Mouse (Mus musculus) hindbrain, embryonic 16.5 days (tissue): ENCODE results near the gene Ncln. TPM values are rescaled to one million over a fixed set of nuclear protein-coding genes. Genes with fewer than 3 reads are reported as not detected.
"Not testable (repeated sequence)": the region's sequence is repeated elsewhere in the genome, so short reads cannot be mapped to it uniquely, and the experiment has no call there.

Experiments used
- ATAC-seq: fragments of 200-750 bp; cut with Nextera tagmentation; 2 replicates; pipeline ENCODE4 v1.8.0; 2017; ENCODE audit warnings: moderate TSS enrichment, moderate library complexity
- H3K27ac ChIP-seq: fragments of 300-500 bp; sonication (generic); 2 replicates; pipeline ENCODE4 v1.5.1; 2014; ENCODE audit warnings: low read depth, mild to moderate bottlenecking, control low read depth, low read length, moderate library complexity
- H3K27me3 ChIP-seq: fragments of 300-500 bp; sonication (generic); replicated peaks from 2 replicates; pipeline ENCODE4 v1.6.1; 2014; ENCODE audit warnings: low read length; ENCODE audit not compliant: control insufficient read depth, insufficient read depth
- H3K36me3 ChIP-seq: fragments of 300-500 bp; sonication (generic); 2 replicates; pipeline ENCODE4 v1.6.1; 2014; ENCODE audit warnings: mild to moderate bottlenecking, low read length, moderate library complexity, mixed read lengths; ENCODE audit not compliant: control insufficient read depth, insufficient read depth
- H3K4me1 ChIP-seq: fragments of 300-500 bp; sonication (generic); 2 replicates; pipeline ENCODE4 v1.6.1; 2014; ENCODE audit warnings: low read depth, low read length; ENCODE audit not compliant: control insufficient read depth, insufficient read depth
- H3K4me2 ChIP-seq: fragments of 300-500 bp; sonication (generic); 2 replicates; pipeline ENCODE4 v1.6.1; 2014; ENCODE audit warnings: mild to moderate bottlenecking, low read length, control low read depth, moderate library complexity
- H3K4me3 ChIP-seq: fragments of 300-500 bp; sonication (generic); 2 replicates; pipeline ENCODE4 v1.5.1; 2014; ENCODE audit warnings: mild to moderate bottlenecking, low read length, control low read depth, moderate library complexity
- H3K9ac ChIP-seq: fragments of 300-500 bp; sonication (generic); 2 replicates; pipeline ENCODE4 v1.6.1; 2014; ENCODE audit warnings: low read depth, mild to moderate bottlenecking, control low read depth, low read length, moderate library complexity
- H3K9me3 ChIP-seq: fragments of 300-500 bp; sonication (generic); 2 replicates; pipeline ENCODE4 v1.6.1; 2014; ENCODE audit warnings: mild to moderate bottlenecking, low read length, moderate library complexity; ENCODE audit not compliant: control insufficient read depth
- WGBS: fragments of 180-500 bp; shearing (Covaris S2); extraction: QIAGEN DNeasy Blood & Tissue Kit; methylation state at CpG from one replicate; pipeline ENCODE4 v1.1.7; 2014; 5-methylcytosine and 5-hydroxymethylcytosine counted together
- polyA plus RNA-seq: library from polyadenylated mRNA; unstranded; fragments of >200 nt; fragmentation: Nextera tagmentation; extraction: Ambion mirVana; gene quantifications from 2 replicates; pipeline ENCODE4 v1.2.1, GENCODE M21; 2015

Ncln gene
- polyA plus RNA-seq, 1 experiment from 2014 or later = 68.9 TPM

DNA sequence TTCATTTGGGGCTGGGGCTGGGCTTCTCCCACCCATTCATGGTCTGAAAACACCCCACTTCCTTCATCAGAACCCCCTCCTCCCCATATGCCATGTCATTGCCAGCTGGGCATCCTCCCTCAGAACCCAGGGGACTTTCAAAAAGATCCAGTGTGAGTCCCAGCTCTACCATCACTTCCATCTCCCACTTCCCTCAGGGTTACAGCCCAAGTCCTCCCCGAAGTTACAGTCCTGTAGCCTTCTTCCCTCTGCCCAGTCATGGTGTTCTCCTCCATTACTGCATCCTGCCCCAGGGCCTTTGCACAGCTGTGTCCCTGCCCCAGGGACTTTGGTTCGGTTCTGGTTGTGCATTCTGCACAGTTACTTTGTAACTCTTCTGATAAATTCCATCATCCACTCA, 42.1 kb downstream of the Ncln start:
- Histone ChIP-seq H3K27ac (no peak overlapping the region), H3K36me3 (no peaks in the 10 kb centered on the region), H3K4me3 (no peak overlapping the region), H3K9ac (no peak overlapping the region), H3K9me3 (no peaks in the 10 kb centered on the region), H3K4me1 (no peaks in the 10 kb centered on the region), H3K27me3 (peaks cover 39% of the 10 kb centered on the region), H3K4me2 (no peak overlapping the region)
- WGBS = 78% methylated on average over 2 of the region's 2 CpGs
- ATAC-seq = no peak

DNA sequence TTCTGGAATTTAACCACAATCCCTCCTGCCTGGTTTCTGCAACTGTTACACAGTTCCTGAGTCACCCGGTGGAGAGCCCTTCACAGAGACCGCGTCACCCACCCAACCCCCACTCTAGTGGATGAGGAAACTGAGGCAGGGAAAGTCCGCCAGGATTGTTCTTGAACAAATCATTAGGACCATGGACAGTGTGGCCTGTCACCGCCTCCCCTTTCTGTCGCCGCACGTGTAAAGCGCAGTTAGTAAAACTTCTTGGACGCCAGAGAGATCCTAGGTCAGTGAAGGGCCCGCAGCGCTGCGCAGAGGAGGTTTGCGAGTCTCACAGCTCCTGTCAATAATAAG, 43.3 kb downstream of the Ncln start:
- H3K9me3 ChIP-seq = no peaks in the 10 kb centered on the region
- no peak for ATAC-seq
- H3K4me1 ChIP-seq = no peaks in the 10 kb centered on the region
- H3K27me3 ChIP-seq = peaks cover 39% of the 10 kb centered on the region
- WGBS = 6% methylated on average over 14 of the region's 14 CpGs
- no peak overlapping the region for H3K4me3 ChIP-seq
- no peak overlapping the region for H3K9ac ChIP-seq
- H3K4me2 ChIP-seq = no peak overlapping the region
- no peak overlapping the region for H3K27ac ChIP-seq
- H3K36me3 ChIP-seq = no peaks in the 10 kb centered on the region

DNA sequence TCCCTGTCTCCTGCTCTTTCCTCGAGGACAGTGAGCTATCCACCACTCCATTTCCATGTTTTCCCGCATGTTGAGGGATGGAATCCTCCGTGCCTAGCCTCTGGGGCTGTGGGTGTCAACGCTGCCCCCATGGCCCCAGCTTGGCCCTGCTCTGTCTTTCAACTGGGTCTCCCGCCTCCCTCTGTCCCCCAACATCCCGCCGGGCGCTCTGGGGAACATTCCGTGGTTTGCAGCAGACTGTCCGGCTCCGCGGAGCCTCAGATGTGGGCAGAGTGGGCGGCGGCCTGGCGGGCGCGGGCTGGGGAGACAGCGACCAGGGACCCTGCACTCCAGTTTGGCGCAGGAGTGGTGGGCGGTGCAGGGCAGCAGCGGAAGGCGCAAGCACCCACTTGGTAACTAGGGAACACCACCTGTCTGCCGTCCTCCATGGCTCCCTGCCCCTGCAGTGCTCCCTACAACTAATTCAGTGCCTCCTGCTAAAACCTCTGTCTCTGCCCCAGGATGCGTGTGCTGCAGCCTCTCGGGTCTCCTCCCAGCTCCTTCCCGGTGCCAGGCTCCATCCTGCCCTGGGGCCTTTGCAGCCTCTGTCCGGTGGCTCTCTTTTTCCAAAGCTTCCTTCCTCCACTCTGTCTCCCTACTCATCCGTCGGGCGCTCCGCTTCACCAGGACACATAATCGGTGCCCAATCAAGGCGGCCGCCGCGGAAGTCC, 43.8 kb downstream of the Ncln start:
- H3K36me3 ChIP-seq = no peaks in the 10 kb centered on the region
- ATAC-seq = no peak
- H3K4me3 ChIP-seq = no peak overlapping the region
- H3K9ac ChIP-seq = no peak overlapping the region; the same call in 1 of the 2 replicates
- H3K4me1 ChIP-seq = no peaks in the 10 kb centered on the region
- H3K27ac ChIP-seq = no peak overlapping the region
- no peak overlapping the region for H3K4me2 ChIP-seq
- 11% methylated on average over 36 of the region's 36 CpGs for WGBS
- H3K27me3 ChIP-seq = peaks cover 39% of the 10 kb centered on the region
- no peaks in the 10 kb centered on the region for H3K9me3 ChIP-seq

DNA sequence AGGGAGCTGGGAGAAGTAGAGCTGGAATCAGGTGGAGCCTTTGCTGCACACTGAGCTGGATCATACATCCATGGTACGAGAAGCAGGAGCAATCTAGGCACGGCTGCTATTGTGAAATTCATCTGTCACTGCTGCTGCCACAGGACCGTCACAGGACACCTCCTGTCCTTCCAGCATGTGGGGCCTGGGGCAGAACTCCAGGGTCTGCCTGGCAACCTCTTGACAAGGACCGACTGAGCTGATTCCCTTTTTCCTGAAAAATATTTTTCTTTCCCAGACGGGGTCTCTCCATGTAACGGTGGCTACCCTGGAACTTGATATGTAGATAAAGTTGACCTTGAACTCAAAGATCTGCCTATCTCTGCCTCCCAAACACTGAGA, 44.8 kb downstream of the Ncln start:
- H3K4me3 ChIP-seq = no peak overlapping the region
- H3K9me3 ChIP-seq = no peaks in the 10 kb centered on the region
- no peak overlapping the region for H3K27ac ChIP-seq
- H3K4me1 ChIP-seq = no peaks in the 10 kb centered on the region
- no peak for ATAC-seq
- no peak overlapping the region for H3K4me2 ChIP-seq
- peaks cover 33% of the 10 kb centered on the region for H3K27me3 ChIP-seq
- H3K36me3 ChIP-seq = no peaks in the 10 kb centered on the region
- whole genome bisulfite sequencing = 62% methylated on average over 6 of the region's 6 CpGs
- H3K9ac ChIP-seq = no peak overlapping the region

DNA sequence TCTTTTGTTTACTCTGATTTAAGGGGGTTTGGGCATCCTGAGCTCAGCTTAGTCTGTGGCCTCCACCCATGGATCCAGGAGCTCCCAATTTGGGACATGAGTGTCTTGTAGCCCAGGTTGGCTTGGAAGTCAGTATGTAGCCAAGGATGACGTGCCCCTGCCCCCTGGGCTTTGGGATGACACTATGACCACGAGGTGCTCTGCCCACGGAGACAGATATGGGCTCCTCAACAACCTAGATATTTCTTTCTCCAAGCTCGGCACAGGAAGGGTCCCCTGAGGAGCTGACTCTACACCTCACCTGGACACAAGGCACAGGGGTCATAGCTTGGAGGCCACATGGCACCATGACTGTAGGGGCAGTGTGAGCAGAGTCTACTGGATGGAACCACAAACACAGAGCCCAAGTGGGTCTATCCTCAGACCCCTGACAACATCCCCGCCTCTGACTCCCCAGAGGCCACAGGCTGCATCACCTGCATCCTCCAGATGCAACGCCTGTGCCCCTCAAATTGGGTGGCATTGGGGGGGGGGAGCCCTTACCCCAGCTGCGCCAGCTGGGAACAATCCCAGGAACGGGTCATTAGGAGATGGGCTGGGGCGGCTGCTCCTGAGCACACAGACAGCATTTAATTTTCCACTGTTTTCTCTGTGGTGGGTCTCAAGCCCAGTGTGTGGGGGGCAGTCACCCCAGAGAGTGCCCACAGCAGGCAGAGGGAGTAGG, 45.4 kb downstream of the Ncln start:
- Histone ChIP-seq H3K4me3 (no peak overlapping the region), H3K4me1 (no peaks in the 10 kb centered on the region), H3K9ac (no peak overlapping the region), H3K36me3 (no peaks in the 10 kb centered on the region), H3K27me3 (peaks cover 33% of the 10 kb centered on the region), H3K9me3 (no peaks in the 10 kb centered on the region), H3K4me2 (no peak overlapping the region), H3K27ac (no peak overlapping the region)
- 64% methylated on average over 9 of the region's 9 CpGs for WGBS
- no peak for ATAC-seq

DNA sequence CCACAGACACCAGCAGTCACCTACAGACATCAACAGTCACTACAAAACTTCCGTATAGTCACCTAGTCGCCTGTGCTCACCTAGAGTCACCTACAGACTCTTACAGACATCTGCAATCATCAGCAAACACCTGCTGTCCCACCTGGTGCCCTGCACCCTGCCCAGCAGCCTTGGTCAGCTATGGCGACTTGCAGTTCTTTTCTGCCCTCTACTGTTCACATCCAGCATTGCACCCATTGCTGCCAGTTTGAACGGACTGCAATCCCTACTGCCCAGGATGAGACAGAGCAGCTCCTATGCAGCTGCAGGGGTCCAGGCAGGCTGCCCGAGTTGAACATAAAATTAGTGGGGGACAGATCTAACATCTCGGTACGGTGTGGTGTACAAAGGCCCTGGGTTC, 46.1 kb downstream of the Ncln start:
- Histone ChIP-seq H3K4me2 (no peak overlapping the region), H3K36me3 (no peaks in the 10 kb centered on the region), H3K9ac (no peak overlapping the region), H3K27ac (no peak overlapping the region), H3K27me3 (peaks cover 28% of the 10 kb centered on the region), H3K4me1 (no peaks in the 10 kb centered on the region), H3K4me3 (no peak overlapping the region), H3K9me3 (no peaks in the 10 kb centered on the region)
- 3% methylated on average over 7 of the region's 7 CpGs for WGBS
- peak; percentile 81 for ATAC-seq

DNA sequence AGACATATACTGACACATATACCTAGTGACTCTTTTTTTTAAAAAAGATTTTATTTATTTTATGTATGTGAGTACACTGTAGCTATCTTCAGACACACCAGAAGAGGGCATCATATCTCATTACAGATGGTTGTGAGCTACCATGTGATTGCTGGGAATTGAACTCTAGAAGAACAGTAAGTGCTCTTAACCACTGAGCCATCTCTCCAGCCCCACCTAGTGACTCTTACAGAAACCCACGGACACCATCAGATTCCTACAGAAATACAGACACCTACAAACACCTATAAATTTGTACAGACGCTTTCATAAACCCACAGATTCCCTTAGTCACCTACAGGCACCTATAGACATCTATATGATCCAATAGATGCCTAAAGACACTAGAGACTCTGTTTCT, 50.7 kb downstream of the Ncln start:
- 44% methylated on average over 2 of the region's 2 CpGs for WGBS
- not testable (repeated sequence) for H3K27ac ChIP-seq

DNA sequence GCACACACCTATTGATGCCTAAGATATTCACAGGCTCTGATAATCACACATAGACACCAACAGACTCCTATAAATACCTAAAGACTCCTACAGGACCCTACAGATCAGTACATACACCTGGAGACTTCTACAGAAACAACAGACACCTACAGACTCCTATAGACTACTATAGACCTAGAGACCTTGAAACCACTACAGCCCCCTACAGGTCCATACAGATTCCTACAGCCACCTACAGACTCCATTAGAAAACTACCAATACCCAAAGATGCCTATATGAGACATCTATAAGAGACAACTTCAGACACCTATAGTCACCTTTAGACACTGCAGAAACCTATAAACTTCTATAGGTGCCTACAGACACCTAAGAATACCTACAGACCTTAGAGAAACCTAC, 55.2 kb downstream of the Ncln start:
- no peaks in the 10 kb centered on the region for H3K36me3 ChIP-seq
- peaks cover 5% of the 10 kb centered on the region for H3K27me3 ChIP-seq
- H3K4me3 ChIP-seq = no peak overlapping the region
- H3K9ac ChIP-seq = no peak overlapping the region
- no peak overlapping the region for H3K4me2 ChIP-seq
- H3K4me1 ChIP-seq = no peaks in the 10 kb centered on the region
- H3K9me3 ChIP-seq = no peaks in the 10 kb centered on the region
- H3K27ac ChIP-seq = no peak overlapping the region
- ATAC-seq = no peak; the same call in 1 of the 2 replicates

More for the DNA sequence above, 50.7 kb downstream of the Ncln start:
- H3K9ac ChIP-seq, H3K4me1 ChIP-seq, H3K4me3 ChIP-seq, H3K36me3 ChIP-seq, H3K4me2 ChIP-seq, ATAC-seq, H3K27me3 ChIP-seq, H3K9me3 ChIP-seq: not testable (repeated sequence)
